Mouse (Mus musculus) ovary, postnatal 36 days (tissue): ENCODE data around the gene Nup93.

Experiments used
- DNase-seq: peaks from one replicate; pipeline ENCODE4 v3.0.0; 2022; ENCODE audit warnings: low spot score, mixed read lengths

Gene Nup93

GRCm38 (mm10) chr8:94266344-94267191 lies 52.2 kb downstream of the Nup93 start:
- no peak for DNase-seq

- no peak for DNase-seq
These were observed 54.1 kb downstream of the Nup93 start for GRCm38 (mm10) chr8:94268359-94268890.

- no peak for DNase-seq
These were observed 55.9 kb downstream of the Nup93 start for GRCm38 (mm10) chr8:94270309-94270708.

- DNase-seq, result no peak
These were observed 56.7 kb downstream of the Nup93 start for GRCm38 (mm10) chr8:94271102-94271501.

- no peak for DNase-seq
These were observed 58.2 kb downstream of the Nup93 start for GRCm38 (mm10) chr8:94272612-94273011.

GRCm38 (mm10) chr8:94273289-94273850 lies 59.0 kb downstream of the Nup93 start:
- no peak for DNase-seq

GRCm38 (mm10) chr8:94274030-94274429 lies 59.7 kb downstream of the Nup93 start:
- DNase-seq, result no peak

- no peak for DNase-seq
These were observed 63.9 kb downstream of the Nup93 start for GRCm38 (mm10) chr8:94278295-94278694.

- DNase-seq, result no peak
These were observed 65.7 kb downstream of the Nup93 start for GRCm38 (mm10) chr8:94280001-94280613.

- DNase-seq, result no peak
These were observed 68.2 kb downstream of the Nup93 start for GRCm38 (mm10) chr8:94282453-94282985.

GRCm38 (mm10) chr8:94284204-94284603 lies 69.8 kb downstream of the Nup93 start:
- DNase-seq, result no peak

GRCm38 (mm10) chr8:94290606-94291005 lies 76.2 kb downstream of the Nup93 start:
- DNase-seq, result no peak

- no peak for DNase-seq
These were observed 77.7 kb downstream of the Nup93 start for GRCm38 (mm10) chr8:94292072-94292471.

- no peak for DNase-seq
These were observed 78.3 kb downstream of the Nup93 start for GRCm38 (mm10) chr8:94292626-94293025.

- no peak for DNase-seq
These were observed 81.3 kb downstream of the Nup93 start for GRCm38 (mm10) chr8:94295687-94296086.

- no peak for DNase-seq
These were observed 82.1 kb downstream of the Nup93 start for GRCm38 (mm10) chr8:94296312-94296991.

GRCm38 (mm10) chr8:94297101-94297500 lies 82.7 kb downstream of the Nup93 start:
- no peak for DNase-seq

- no peak for DNase-seq
These were observed 86.4 kb downstream of the Nup93 start for GRCm38 (mm10) chr8:94300809-94301208.

GRCm38 (mm10) chr8:94304412-94304811 lies 90.0 kb downstream of the Nup93 start:
- DNase-seq, result no peak

- DNase-seq, result no peak
These were observed 92.7 kb downstream of the Nup93 start for GRCm38 (mm10) chr8:94306989-94307513.

GRCm38 (mm10) chr8:94307652-94308051 lies 93.3 kb downstream of the Nup93 start:
- DNase-seq, result no peak

- no peak for DNase-seq
These were observed 99.7 kb downstream of the Nup93 start for GRCm38 (mm10) chr8:94314069-94314468.
